Mouse (Mus musculus) thymus, postnatal 0 days (tissue): ENCODE results near the gene Pwwp2a. TPM values are rescaled to one million over a fixed set of nuclear protein-coding genes. Genes with fewer than 3 reads are reported as not detected.

Source experiments
- DNase-seq: peaks from one replicate; pipeline ENCODE4 v3.0.0-alpha.2; 2015; ENCODE audit warnings: low spot score
- polyA plus RNA-seq: library from polyadenylated mRNA; unstranded; fragments of >200 nt; fragmentation: Nextera tagmentation; extraction: Ambion mirVana; gene quantifications from 2 replicates; pipeline ENCODE4 v1.2.1, GENCODE M21; 2015

Gene Pwwp2a
- polyA plus RNA-seq, result 21.9 and 28.8 TPM in 2 replicates

GRCm38 (mm10) chr11:43681472-43682414 lies at the start of gene Pwwp2a:
Gene Pwwp2a (plus strand): TSS chr11:43681998.
- DNase-seq, result peak; percentile 99

- DNase-seq, result no peak
Measured at GRCm38 (mm10) chr11:43632566-43632965, 49.2 kb upstream of the Pwwp2a start.

GRCm38 (mm10) chr11:43633165-43633564 lies 48.6 kb upstream of the Pwwp2a start:
- DNase-seq, result no peak

GRCm38 (mm10) chr11:43633658-43634401 lies 48.0 kb upstream of the Pwwp2a start:
- no peak for DNase-seq

GRCm38 (mm10) chr11:43636761-43637160 lies 45.0 kb upstream of the Pwwp2a start:
- no peak for DNase-seq

GRCm38 (mm10) chr11:43638486-43638885 lies 43.3 kb upstream of the Pwwp2a start:
- no peak for DNase-seq

- no peak for DNase-seq
Measured at GRCm38 (mm10) chr11:43643180-43643591, 38.6 kb upstream of the Pwwp2a start.

- no peak for DNase-seq
Measured at GRCm38 (mm10) chr11:43645286-43645685, 36.5 kb upstream of the Pwwp2a start.

- DNase-seq, result no peak
Measured at GRCm38 (mm10) chr11:43653051-43653475, 28.7 kb upstream of the Pwwp2a start.

GRCm38 (mm10) chr11:43656464-43656863 lies 25.3 kb upstream of the Pwwp2a start:
- DNase-seq, result no peak

GRCm38 (mm10) chr11:43658010-43658409 lies 23.8 kb upstream of the Pwwp2a start:
- no peak for DNase-seq

- no peak for DNase-seq
Measured at GRCm38 (mm10) chr11:43667038-43667745, 14.6 kb upstream of the Pwwp2a start.

GRCm38 (mm10) chr11:43682415-43683217 lies 818 bp downstream of the Pwwp2a start:
- peak; percentile 80 for DNase-seq

- DNase-seq, result no peak
Measured at GRCm38 (mm10) chr11:43688850-43689249, 7.1 kb downstream of the Pwwp2a start.

GRCm38 (mm10) chr11:43696623-43697022 lies 14.8 kb downstream of the Pwwp2a start:
- no peak for DNase-seq

- no peak for DNase-seq
Measured at GRCm38 (mm10) chr11:43698621-43699020, 16.8 kb downstream of the Pwwp2a start.

GRCm38 (mm10) chr11:43700291-43700690 lies 18.5 kb downstream of the Pwwp2a start:
- DNase-seq, result no peak

GRCm38 (mm10) chr11:43703552-43703951 lies 21.8 kb downstream of the Pwwp2a start:
- no peak for DNase-seq

GRCm38 (mm10) chr11:43705751-43706150 lies 24.0 kb downstream of the Pwwp2a start:
- no peak for DNase-seq

GRCm38 (mm10) chr11:43708409-43708808 lies 26.6 kb downstream of the Pwwp2a start:
- no peak for DNase-seq

GRCm38 (mm10) chr11:43712178-43712577 lies 30.4 kb downstream of the Pwwp2a start:
- DNase-seq, result no peak
